Mouse (Mus musculus): ENCODE measurements at regions not wholly inside any gene's neighbourhood (a gene's known extent, or its start where the extent isn't known, plus 50 kb on each side); places are given as distances from the start of the nearest gene placed in this dataset.

- WGBS: 76% methylated on average over 1 of the region's 1 CpGs
Observed at GRCm38 (mm10) chr13:6272932-6273331, 275.0 kb upstream of the Pitrm1 start.

GRCm38 (mm10) chr13:6280073-6280472 is 267.9 kb upstream of the Pitrm1 start:
- TF ChIP-seq POLR2A (IDR thresholded peaks at IDR 0.05; ENCODE audit: control insufficient read depth, extremely low read depth, insufficient read depth, low read length, poor library complexity): no peak
- no peak for TF ChIP-seq CTCF (IDR thresholded peaks at IDR 0.05; ENCODE audit: borderline replicate concordance, control insufficient read depth, extremely low read depth, insufficient read depth, low read length, poor library complexity)
- WGBS: 97% methylated on average over 1 of the region's 1 CpGs
- Histone ChIP-seq H3K4me3 (ENCODE audit: control insufficient read depth, insufficient read depth, low read length) (no peak overlapping the region), H3K36me3 (ENCODE audit: control insufficient read depth, insufficient read depth, low read length) (no peaks in the 10 kb centered on the region), H3K27ac (ENCODE audit: control insufficient read depth, insufficient read depth, low read length) (no peak overlapping the region), H3K27me3 (ENCODE audit: control insufficient read depth, insufficient read depth, low read length) (no peaks in the 10 kb centered on the region), H3K4me1 (replicated peaks; ENCODE audit: control insufficient read depth, insufficient read depth, low read length) (no peaks in the 10 kb centered on the region)
- no peak for DNase-seq

More at GRCm38 (mm10) chr13:6272932-6273331, 275.0 kb upstream of the Pitrm1 start:
- Histone ChIP-seq H3K36me3 (ENCODE audit: control insufficient read depth, insufficient read depth, low read length) (no peaks in the 10 kb centered on the region), H3K27ac (ENCODE audit: control insufficient read depth, insufficient read depth, low read length) (no peak overlapping the region), H3K27me3 (ENCODE audit: control insufficient read depth, insufficient read depth, low read length) (no peaks in the 10 kb centered on the region), H3K4me1 (replicated peaks; ENCODE audit: control insufficient read depth, insufficient read depth, low read length) (no peaks in the 10 kb centered on the region), H3K4me3 (ENCODE audit: control insufficient read depth, insufficient read depth, low read length) (no peak overlapping the region)
- no peak for TF ChIP-seq CTCF (IDR thresholded peaks at IDR 0.05; ENCODE audit: borderline replicate concordance, control insufficient read depth, extremely low read depth, insufficient read depth, low read length, poor library complexity)
- no peak for TF ChIP-seq POLR2A (IDR thresholded peaks at IDR 0.05; ENCODE audit: control insufficient read depth, extremely low read depth, insufficient read depth, low read length, poor library complexity)
- DNase-seq: no peak

GRCm38 (mm10) chr13:6288109-6288508 is 259.8 kb upstream of the Pitrm1 start:
- WGBS: 92% methylated on average over 6 of the region's 6 CpGs
- H3K36me3 ChIP-seq (ENCODE audit: control insufficient read depth, insufficient read depth, low read length): no peaks in the 10 kb centered on the region
- no peak overlapping the region for H3K27ac ChIP-seq (ENCODE audit: control insufficient read depth, insufficient read depth, low read length)
- DNase-seq: no peak
- no peak overlapping the region for H3K4me3 ChIP-seq (ENCODE audit: control insufficient read depth, insufficient read depth, low read length)
- H3K4me1 ChIP-seq (replicated peaks; ENCODE audit: control insufficient read depth, insufficient read depth, low read length): no peaks in the 10 kb centered on the region
- no peak for TF ChIP-seq POLR2A (IDR thresholded peaks at IDR 0.05; ENCODE audit: control insufficient read depth, extremely low read depth, insufficient read depth, low read length, poor library complexity)
- TF ChIP-seq CTCF (IDR thresholded peaks at IDR 0.05; ENCODE audit: borderline replicate concordance, control insufficient read depth, extremely low read depth, insufficient read depth, low read length, poor library complexity): no peak
- H3K27me3 ChIP-seq (ENCODE audit: control insufficient read depth, insufficient read depth, low read length): no peaks in the 10 kb centered on the region

- no peaks in the 10 kb centered on the region for H3K27me3 ChIP-seq (ENCODE audit: control insufficient read depth, insufficient read depth, low read length)
- whole genome bisulfite sequencing: 63% methylated on average over 3 of the region's 3 CpGs
- TF ChIP-seq POLR2A (IDR thresholded peaks at IDR 0.05; ENCODE audit: control insufficient read depth, extremely low read depth, insufficient read depth, low read length, poor library complexity) (no peak), CTCF (IDR thresholded peaks at IDR 0.05; ENCODE audit: borderline replicate concordance, control insufficient read depth, extremely low read depth, insufficient read depth, low read length, poor library complexity) (no peak)
- no peak for DNase-seq
- H3K36me3 ChIP-seq (ENCODE audit: control insufficient read depth, insufficient read depth, low read length): no peaks in the 10 kb centered on the region
- no peak overlapping the region for H3K27ac ChIP-seq (ENCODE audit: control insufficient read depth, insufficient read depth, low read length)
- no peak overlapping the region for H3K4me3 ChIP-seq (ENCODE audit: control insufficient read depth, insufficient read depth, low read length)
- no peaks in the 10 kb centered on the region for H3K4me1 ChIP-seq (replicated peaks; ENCODE audit: control insufficient read depth, insufficient read depth, low read length)
Observed at GRCm38 (mm10) chr13:6292098-6292497, 255.9 kb upstream of the Pitrm1 start.

- Histone ChIP-seq H3K27me3 (ENCODE audit: control insufficient read depth, insufficient read depth, low read length) (no peaks in the 10 kb centered on the region), H3K4me3 (ENCODE audit: control insufficient read depth, insufficient read depth, low read length) (no peak overlapping the region), H3K4me1 (replicated peaks; ENCODE audit: control insufficient read depth, insufficient read depth, low read length) (no peaks in the 10 kb centered on the region), H3K36me3 (ENCODE audit: control insufficient read depth, insufficient read depth, low read length) (no peaks in the 10 kb centered on the region), H3K27ac (ENCODE audit: control insufficient read depth, insufficient read depth, low read length) (no peak overlapping the region)
- no peak for TF ChIP-seq CTCF (IDR thresholded peaks at IDR 0.05; ENCODE audit: borderline replicate concordance, control insufficient read depth, extremely low read depth, insufficient read depth, low read length, poor library complexity)
- no peak for DNase-seq
Observed at GRCm38 (mm10) chr13:6305718-6306117, 242.2 kb upstream of the Pitrm1 start.

- H3K27me3 ChIP-seq (ENCODE audit: control insufficient read depth, insufficient read depth, low read length): no peaks in the 10 kb centered on the region
- no peak overlapping the region for H3K4me3 ChIP-seq (ENCODE audit: control insufficient read depth, insufficient read depth, low read length)
- 95% methylated on average over 4 of the region's 4 CpGs for WGBS
- no peak for DNase-seq
- no peaks in the 10 kb centered on the region for H3K36me3 ChIP-seq (ENCODE audit: control insufficient read depth, insufficient read depth, low read length)
- no peak overlapping the region for H3K27ac ChIP-seq (ENCODE audit: control insufficient read depth, insufficient read depth, low read length)
- H3K4me1 ChIP-seq (replicated peaks; ENCODE audit: control insufficient read depth, insufficient read depth, low read length): no peaks in the 10 kb centered on the region
- no peak for TF ChIP-seq CTCF (IDR thresholded peaks at IDR 0.05; ENCODE audit: borderline replicate concordance, control insufficient read depth, extremely low read depth, insufficient read depth, low read length, poor library complexity)
- TF ChIP-seq POLR2A (IDR thresholded peaks at IDR 0.05; ENCODE audit: control insufficient read depth, extremely low read depth, insufficient read depth, low read length, poor library complexity): no peak
Observed at GRCm38 (mm10) chr13:6306616-6306988, 241.3 kb upstream of the Pitrm1 start.
